Mouse (Mus musculus) bone marrow, adult 2 months (tissue): ENCODE data around the gene Chd9.

Experiments used
- CTCF ChIP-seq: fragments of 200-500 bp; IDR thresholded peaks from 2 replicates; pipeline ENCODE4 v1.5.1; 2011; ENCODE audit warnings: low read length, control low read depth; ENCODE audit not compliant: control insufficient read depth, insufficient read depth
- POLR2A ChIP-seq: fragments of 200-500 bp; IDR thresholded peaks from 2 replicates; pipeline ENCODE4 v1.6.1; 2011; ENCODE audit warnings: low read depth, mild to moderate bottlenecking, control low read depth, low read length, borderline replicate concordance; ENCODE audit not compliant: control insufficient read depth

DNA sequence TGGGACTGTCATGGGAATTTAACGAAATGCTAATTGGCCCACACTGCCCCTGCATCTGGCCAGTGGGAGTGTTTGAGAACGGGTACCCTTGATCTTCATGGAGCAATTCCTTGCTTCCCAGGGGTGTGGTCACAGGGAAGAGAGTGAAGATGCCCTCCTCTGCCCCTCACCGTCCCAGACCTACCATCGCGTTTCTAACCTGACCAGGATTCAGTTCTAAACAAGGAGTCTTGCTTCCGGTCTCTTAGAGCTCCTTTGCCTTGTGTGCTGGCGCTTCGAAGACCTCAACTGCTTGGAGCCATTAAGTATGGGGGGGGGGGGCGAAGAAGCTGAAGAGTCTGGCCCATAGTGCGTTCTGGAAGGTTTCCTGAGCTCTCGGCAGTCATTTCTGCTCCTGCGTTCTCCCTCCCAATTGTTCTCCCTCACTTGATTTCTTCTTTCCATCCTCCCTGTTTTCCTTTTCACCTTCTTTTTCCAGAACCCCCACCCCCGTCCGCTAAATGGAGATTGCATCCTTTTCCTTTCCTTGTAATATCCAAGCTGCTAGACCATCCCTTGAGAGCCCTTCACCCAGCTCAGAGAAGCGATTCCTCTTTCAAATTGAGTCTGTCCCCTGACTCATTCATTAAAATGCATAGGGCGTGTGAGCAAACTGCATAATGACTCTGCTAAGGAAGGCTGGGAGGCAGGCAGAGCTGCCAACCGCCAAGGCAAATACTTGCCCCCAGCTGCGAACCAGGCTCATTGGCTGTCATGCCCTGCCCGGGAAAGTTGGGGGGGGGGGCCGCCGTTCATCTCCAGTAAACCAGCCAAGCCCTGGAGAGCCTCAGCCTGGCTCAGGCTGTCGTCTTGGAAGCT, 42.0 kb downstream of the Chd9 start:
- no peak for TF ChIP-seq POLR2A
- TF ChIP-seq CTCF, result no peak
